Mouse (Mus musculus) intestine, postnatal 0 days (tissue): ENCODE measurements at regions not wholly inside any gene's neighbourhood (a gene's known extent, or its start where the extent isn't known, plus 50 kb on each side); places are given as distances from the start of the nearest gene placed in this dataset.

Experiments used
- ATAC-seq: fragments of 200-750 bp; cut with Nextera tagmentation; 2 replicates; pipeline ENCODE4 v1.8.0; 2017; ENCODE audit warnings: mild to moderate bottlenecking, moderate TSS enrichment, moderate library complexity
- H3K27ac ChIP-seq: fragments of 300-500 bp; sonication (generic); 2 replicates; pipeline ENCODE4 v1.5.1; 2014; ENCODE audit warnings: mild to moderate bottlenecking, low read depth, low read length, moderate library complexity
- H3K27me3 ChIP-seq: fragments of 300-500 bp; sonication (generic); replicated peaks from 2 replicates; pipeline ENCODE4 v1.6.1; 2014; ENCODE audit warnings: low read length, mixed read lengths; ENCODE audit not compliant: control insufficient read depth, insufficient read depth
- H3K36me3 ChIP-seq: fragments of 300-500 bp; sonication (generic); 2 replicates; pipeline ENCODE4 v1.6.1; 2014; ENCODE audit warnings: mild to moderate bottlenecking, moderate library complexity; ENCODE audit not compliant: control insufficient read depth, insufficient read depth
- H3K4me1 ChIP-seq: fragments of 300-500 bp; sonication (generic); replicated peaks from 2 replicates; pipeline ENCODE4 v1.6.1; 2014; ENCODE audit warnings: antibody characterized with exemption, low read length, mixed read lengths; ENCODE audit not compliant: control insufficient read depth, insufficient read depth
- H3K4me2 ChIP-seq: fragments of 300-500 bp; sonication (generic); replicated peaks from 2 replicates; pipeline ENCODE4 v1.6.1; 2014; ENCODE audit warnings: low read depth, mild to moderate bottlenecking, moderate library complexity
- H3K4me3 ChIP-seq: fragments of 300-500 bp; sonication (generic); 2 replicates; pipeline ENCODE4 v1.5.1; 2014; ENCODE audit warnings: low read depth, low read length
- H3K9ac ChIP-seq: fragments of 300-500 bp; sonication (generic); 2 replicates; pipeline ENCODE4 v1.6.1; 2014; ENCODE audit warnings: mild to moderate bottlenecking, low read depth, low read length
- H3K9me3 ChIP-seq: fragments of 300-500 bp; sonication (generic); 2 replicates; pipeline ENCODE4 v1.6.1; 2016; ENCODE audit warnings: mixed run types; ENCODE audit not compliant: control insufficient read depth
- CTCF ChIP-seq: sonication (generic); IDR thresholded peaks from 2 replicates; pipeline ENCODE4 v1.5.1; 2016; ENCODE audit warnings: low read depth, mild to moderate bottlenecking, control low read depth, antibody characterized with exemption, moderate library complexity
- WGBS: fragments of 180-500 bp; shearing (Covaris S2); extraction: QIAGEN DNeasy Blood & Tissue Kit; methylation state at CpG from one replicate; pipeline ENCODE4 v1.1.7; 2014; 5-methylcytosine and 5-hydroxymethylcytosine counted together

- Histone ChIP-seq H3K9me3 (no peaks in the 10 kb centered on the region), H3K27ac (no peak overlapping the region), H3K4me3 (no peak overlapping the region), H3K9ac (no peak overlapping the region), H3K36me3 (no peaks in the 10 kb centered on the region), H3K4me1 (no peaks in the 10 kb centered on the region), H3K4me2 (no peak overlapping the region), H3K27me3 (no peaks in the 10 kb centered on the region)
- no peak for ATAC-seq
- TF ChIP-seq CTCF = no peak
Observed at GRCm38 (mm10) chr5:54225031-54225430, 226.7 kb downstream of the Stim2 start.

- H3K4me3 ChIP-seq = no peak overlapping the region
- no peaks in the 10 kb centered on the region for H3K36me3 ChIP-seq
- ATAC-seq = no peak
- H3K9ac ChIP-seq = no peak overlapping the region
- H3K4me1 ChIP-seq = no peaks in the 10 kb centered on the region
- H3K4me2 ChIP-seq = no peak overlapping the region
- H3K27ac ChIP-seq = no peak overlapping the region
- no peak for TF ChIP-seq CTCF
- whole genome bisulfite sequencing = 71% methylated on average over 1 of the region's 1 CpGs
- no peaks in the 10 kb centered on the region for H3K27me3 ChIP-seq
- H3K9me3 ChIP-seq = no peaks in the 10 kb centered on the region
Observed at GRCm38 (mm10) chr5:54234580-54234979, 236.3 kb downstream of the Stim2 start.

GRCm38 (mm10) chr5:54235226-54235625, 236.9 kb downstream of the Stim2 start:
- Histone ChIP-seq H3K27me3 (no peaks in the 10 kb centered on the region), H3K36me3 (no peaks in the 10 kb centered on the region), H3K4me3 (no peak overlapping the region), H3K9me3 (no peaks in the 10 kb centered on the region), H3K4me2 (no peak overlapping the region), H3K27ac (no peak overlapping the region), H3K9ac (no peak overlapping the region), H3K4me1 (no peaks in the 10 kb centered on the region)
- ATAC-seq = no peak
- 64% methylated on average over 6 of the region's 6 CpGs for WGBS
- TF ChIP-seq CTCF = no peak

GRCm38 (mm10) chr5:54237226-54237625, 238.9 kb downstream of the Stim2 start:
- Histone ChIP-seq H3K27me3 (no peaks in the 10 kb centered on the region), H3K4me2 (no peak overlapping the region), H3K4me1 (no peaks in the 10 kb centered on the region), H3K27ac (no peak overlapping the region), H3K9ac (no peak overlapping the region), H3K9me3 (no peaks in the 10 kb centered on the region), H3K4me3 (no peak overlapping the region), H3K36me3 (no peaks in the 10 kb centered on the region)
- WGBS = 81% methylated on average over 2 of the region's 2 CpGs
- ATAC-seq = no peak
- TF ChIP-seq CTCF = no peak

- H3K9me3 ChIP-seq = no peaks in the 10 kb centered on the region
- no peak overlapping the region for H3K27ac ChIP-seq
- no peak for ATAC-seq
- no peaks in the 10 kb centered on the region for H3K36me3 ChIP-seq
- no peak overlapping the region for H3K9ac ChIP-seq
- H3K4me3 ChIP-seq = no peak overlapping the region
- no peak for TF ChIP-seq CTCF
- 77% methylated on average over 3 of the region's 3 CpGs for WGBS
- H3K27me3 ChIP-seq = no peaks in the 10 kb centered on the region
- H3K4me1 ChIP-seq = no peaks in the 10 kb centered on the region
- no peak overlapping the region for H3K4me2 ChIP-seq
Observed at GRCm38 (mm10) chr5:54238646-54239167, 240.4 kb downstream of the Stim2 start.

- no peak overlapping the region for H3K9ac ChIP-seq
- H3K4me3 ChIP-seq = no peak overlapping the region
- ATAC-seq = no peak
- TF ChIP-seq CTCF = no peak
- no peaks in the 10 kb centered on the region for H3K9me3 ChIP-seq
- WGBS = 86% methylated on average over 3 of the region's 3 CpGs
- H3K27me3 ChIP-seq = no peaks in the 10 kb centered on the region
- H3K4me1 ChIP-seq = no peaks in the 10 kb centered on the region
- no peak overlapping the region for H3K4me2 ChIP-seq
- no peaks in the 10 kb centered on the region for H3K36me3 ChIP-seq
- H3K27ac ChIP-seq = no peak overlapping the region
Observed at GRCm38 (mm10) chr5:54239586-54239985, 241.3 kb downstream of the Stim2 start.
